Mouse (Mus musculus) embryo, embryonic 11 days (tissue): Measurements from ENCODE around the gene Scfd1.
A peak's percentile ranks its signal among the peaks of the same experiment; 100 is the strongest.

ENCODE experiments used
- DNase-seq: peaks from one replicate; pipeline ENCODE4 v3.0.0-alpha.2; 2015

The Scfd1 gene

GRCm38 (mm10) chr12:51377003-51377887 lies at the start of gene Scfd1:
TSS of gene Scfd1 (plus strand) at chr12:51377510.
- peak; percentile 96 for DNase-seq

- DNase-seq = no peak
These were observed 40.3 kb upstream of the Scfd1 start for GRCm38 (mm10) chr12:51337014-51337413.

GRCm38 (mm10) chr12:51346121-51346520 lies 31.2 kb upstream of the Scfd1 start:
- DNase-seq = peak; percentile 21

- DNase-seq = peak; percentile 97
These were observed 29.2 kb upstream of the Scfd1 start, which contains the start of gene G2e3 for GRCm38 (mm10) chr12:51347988-51348697. TSS of gene G2e3 (plus strand) at chr12:51348061.

- no peak for DNase-seq
These were observed 28.7 kb upstream of the Scfd1 start for GRCm38 (mm10) chr12:51348698-51348998.

- no peak for DNase-seq
These were observed 22.0 kb upstream of the Scfd1 start for GRCm38 (mm10) chr12:51355296-51355695.

- DNase-seq = no peak
These were observed 16.0 kb upstream of the Scfd1 start for GRCm38 (mm10) chr12:51361294-51361693.

- DNase-seq = no peak
These were observed 14.4 kb upstream of the Scfd1 start for GRCm38 (mm10) chr12:51362898-51363297.

GRCm38 (mm10) chr12:51368504-51368903 lies 8.8 kb upstream of the Scfd1 start:
- no peak for DNase-seq

- no peak for DNase-seq
These were observed 529 bp downstream of the Scfd1 start for GRCm38 (mm10) chr12:51377888-51378190.

- no peak for DNase-seq
These were observed 22.6 kb downstream of the Scfd1 start for GRCm38 (mm10) chr12:51399871-51400270.

GRCm38 (mm10) chr12:51402060-51402698 lies 24.9 kb downstream of the Scfd1 start:
- DNase-seq = peak; percentile 66

GRCm38 (mm10) chr12:51403987-51404586 lies 26.8 kb downstream of the Scfd1 start:
- peak; percentile 13 for DNase-seq

- no peak for DNase-seq
These were observed 34.1 kb downstream of the Scfd1 start for GRCm38 (mm10) chr12:51411362-51411761.

- no peak for DNase-seq
These were observed 60.2 kb downstream of the Scfd1 start for GRCm38 (mm10) chr12:51437541-51437940.

- DNase-seq = no peak
These were observed 61.0 kb downstream of the Scfd1 start for GRCm38 (mm10) chr12:51438311-51438710.

- no peak for DNase-seq
These were observed 72.0 kb downstream of the Scfd1 start for GRCm38 (mm10) chr12:51449303-51449702.

GRCm38 (mm10) chr12:51470881-51471280 lies 93.6 kb downstream of the Scfd1 start:
- no peak for DNase-seq

- no peak for DNase-seq
These were observed 103.9 kb downstream of the Scfd1 start for GRCm38 (mm10) chr12:51481246-51481645.

- no peak for DNase-seq
These were observed 114.7 kb downstream of the Scfd1 start for GRCm38 (mm10) chr12:51492040-51492439.

- no peak for DNase-seq
These were observed 116.2 kb downstream of the Scfd1 start for GRCm38 (mm10) chr12:51493476-51493875.

GRCm38 (mm10) chr12:51494641-51495040 lies 117.3 kb downstream of the Scfd1 start:
- DNase-seq = no peak
